Mouse (Mus musculus): ENCODE measurements at regions not wholly inside any gene's neighbourhood (a gene's known extent, or its start where the extent isn't known, plus 50 kb on each side); places are given as distances from the start of the nearest gene placed in this dataset.

DNA sequence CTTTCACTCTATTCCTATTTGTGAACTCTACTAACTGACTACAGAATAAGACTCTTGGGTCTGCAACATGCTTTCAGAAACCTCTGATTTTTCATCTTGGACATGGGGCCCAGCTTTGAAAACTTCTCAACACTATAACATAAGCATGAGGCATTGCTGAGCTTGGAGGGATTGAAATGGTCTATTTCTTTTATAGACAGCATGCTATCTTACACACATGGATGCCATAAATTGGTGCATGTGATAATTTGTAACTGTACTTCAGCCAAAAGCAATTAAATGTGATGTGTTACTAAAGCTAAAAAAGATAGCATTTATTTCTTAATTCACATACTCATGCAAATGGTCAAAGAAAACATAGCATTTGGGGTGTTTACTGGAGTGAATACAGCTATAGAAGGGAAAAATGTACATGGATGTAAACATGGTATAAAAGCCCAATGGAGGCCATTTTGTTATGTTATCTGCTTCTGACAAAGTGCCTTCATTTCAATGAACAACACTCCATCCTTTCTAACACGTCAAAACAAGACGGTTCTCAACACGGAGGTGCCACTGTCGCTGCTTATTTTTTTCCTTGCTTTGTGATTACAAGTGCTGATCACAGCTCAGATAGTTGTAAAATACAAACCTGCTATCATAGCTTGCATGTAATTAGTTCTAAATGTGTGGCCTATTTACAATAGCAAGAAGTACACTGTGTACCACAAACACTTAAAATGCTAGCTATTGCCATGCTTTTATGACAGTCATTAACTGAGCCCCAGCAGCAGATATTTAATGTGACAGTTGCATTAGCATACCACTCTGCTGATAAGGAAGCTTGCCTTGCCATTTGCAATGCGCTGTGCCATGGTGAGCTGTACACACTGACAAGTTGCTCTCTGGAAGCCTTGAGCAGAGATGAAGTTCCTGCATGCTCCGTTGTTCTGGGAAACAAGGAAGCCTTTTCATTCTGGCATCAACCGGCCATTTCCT lies 267.9 kb upstream of the Veph1 start:
- no peaks in the 10 kb centered on the region for H3K27me3 ChIP-seq (ENCODE audit: control insufficient read depth, insufficient read depth, low read length)
- no peak overlapping the region for H3K4me2 ChIP-seq (ENCODE audit: low read depth, severe bottlenecking)
- no peak overlapping the region for H3K9ac ChIP-seq (ENCODE audit: low read length)
- no peaks in the 10 kb centered on the region for H3K9me3 ChIP-seq (ENCODE audit: control insufficient read depth, low read length)
- 88% methylated on average over 7 of the region's 7 CpGs for WGBS
- DNase-seq (ENCODE audit: low spot score) = no peak
- no peaks in the 10 kb centered on the region for H3K36me3 ChIP-seq (ENCODE audit: control insufficient read depth, insufficient read depth, low read length)
- no peak overlapping the region for H3K27ac ChIP-seq (replicated peaks; ENCODE audit: low read depth, low read length)
- ATAC-seq (ENCODE audit: insufficient number of reproducible peaks, low FRiP score, low TSS enrichment, low read depth) = no peak
- H3K4me3 ChIP-seq (ENCODE audit: low read depth, low read length) = no peak overlapping the region
- H3K4me1 ChIP-seq (ENCODE audit: control insufficient read depth, insufficient read depth, low read length) = no peaks in the 10 kb centered on the region

DNA sequence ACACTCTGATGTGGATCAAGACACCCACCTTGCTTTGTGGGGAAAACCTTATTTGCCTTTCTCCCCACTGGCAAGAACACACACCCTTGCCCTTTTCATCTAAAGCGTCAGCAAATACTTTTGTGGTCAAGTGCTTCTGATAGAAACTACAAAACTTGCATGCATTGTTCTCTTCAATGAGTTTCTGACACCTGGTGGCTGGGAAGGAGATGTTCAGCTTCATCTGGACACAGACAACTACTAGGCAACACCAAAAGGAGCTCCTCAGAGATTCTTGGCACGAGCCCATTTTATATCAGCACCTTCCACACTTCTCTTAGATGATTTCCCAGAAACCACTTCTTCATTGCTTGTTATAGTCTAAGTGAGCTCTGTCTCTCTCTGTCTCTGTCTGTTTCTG lies 266.7 kb upstream of the Veph1 start:
- no peaks in the 10 kb centered on the region for H3K9me3 ChIP-seq (ENCODE audit: control insufficient read depth, low read length)
- H3K36me3 ChIP-seq (ENCODE audit: control insufficient read depth, insufficient read depth, low read length) = no peaks in the 10 kb centered on the region
- H3K4me1 ChIP-seq (ENCODE audit: control insufficient read depth, insufficient read depth, low read length) = no peaks in the 10 kb centered on the region
- H3K27me3 ChIP-seq (ENCODE audit: control insufficient read depth, insufficient read depth, low read length) = no peaks in the 10 kb centered on the region
- DNase-seq (ENCODE audit: low spot score) (no peak), ATAC-seq (ENCODE audit: insufficient number of reproducible peaks, low FRiP score, low TSS enrichment, low read depth) (no peak)
- H3K4me3 ChIP-seq (ENCODE audit: low read depth, low read length) = no peak overlapping the region
- H3K27ac ChIP-seq (replicated peaks; ENCODE audit: low read depth, low read length) = no peak overlapping the region
- no peak overlapping the region for H3K9ac ChIP-seq (ENCODE audit: low read length)
- WGBS = 83% methylated on average over 2 of the region's 2 CpGs
- no peak overlapping the region for H3K4me2 ChIP-seq (ENCODE audit: low read depth, severe bottlenecking)

DNA sequence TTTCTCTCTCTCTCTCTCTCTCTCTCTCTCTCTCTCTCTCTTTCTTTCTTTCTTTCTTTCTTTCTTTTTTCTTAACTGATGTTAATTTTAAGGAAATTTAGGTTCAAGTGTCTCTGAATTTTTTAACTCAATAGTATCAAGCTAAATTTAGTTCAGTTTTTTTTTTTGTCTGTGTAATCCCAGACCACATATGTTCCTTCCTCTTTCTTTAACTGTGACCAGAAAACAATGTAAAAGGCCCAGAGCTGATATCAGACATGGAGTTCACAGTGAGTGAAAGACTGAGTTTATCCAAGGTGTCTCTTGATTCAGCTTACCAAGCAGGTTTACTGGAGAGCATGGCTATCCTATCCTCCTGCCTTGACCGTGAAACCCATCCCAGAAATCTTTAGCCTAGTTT lies 258.9 kb upstream of the Veph1 start:
- DNase-seq (ENCODE audit: low spot score) (no peak), ATAC-seq (ENCODE audit: insufficient number of reproducible peaks, low FRiP score, low TSS enrichment, low read depth) (no peak)
- no peak overlapping the region for H3K27ac ChIP-seq (replicated peaks; ENCODE audit: low read depth, low read length)
- H3K4me3 ChIP-seq (ENCODE audit: low read depth, low read length) = no peak overlapping the region
- H3K9me3 ChIP-seq (ENCODE audit: control insufficient read depth, low read length) = no peaks in the 10 kb centered on the region
- no peaks in the 10 kb centered on the region for H3K4me1 ChIP-seq (ENCODE audit: control insufficient read depth, insufficient read depth, low read length)
- no peaks in the 10 kb centered on the region for H3K36me3 ChIP-seq (ENCODE audit: control insufficient read depth, insufficient read depth, low read length)
- no peak overlapping the region for H3K9ac ChIP-seq (ENCODE audit: low read length)
- H3K27me3 ChIP-seq (ENCODE audit: control insufficient read depth, insufficient read depth, low read length) = no peaks in the 10 kb centered on the region
- H3K4me2 ChIP-seq (ENCODE audit: low read depth, severe bottlenecking) = no peak overlapping the region
- 95% methylated on average over 1 of the region's 1 CpGs for WGBS

DNA sequence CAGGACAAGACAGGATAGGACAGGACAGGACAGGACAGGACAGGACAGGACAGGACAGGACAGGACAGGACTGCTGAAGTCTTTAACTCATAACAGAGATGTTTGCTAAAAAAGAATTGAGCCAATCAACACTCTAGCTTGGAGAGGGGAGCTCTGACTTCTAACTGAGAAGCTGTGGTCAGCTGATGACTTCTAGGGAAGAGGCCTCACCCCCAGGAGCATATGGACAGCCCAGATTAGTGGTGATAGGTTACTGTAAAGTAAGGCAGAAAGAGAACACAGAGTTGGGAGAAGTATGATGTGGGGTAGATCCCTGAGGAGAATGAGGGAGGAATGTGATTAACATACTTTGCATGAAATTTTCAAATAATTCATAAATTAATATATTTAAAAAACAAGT lies 254.3 kb upstream of the Veph1 start:
- H3K9me3 ChIP-seq (ENCODE audit: control insufficient read depth, low read length) = no peaks in the 10 kb centered on the region
- H3K27ac ChIP-seq (replicated peaks; ENCODE audit: low read depth, low read length) = no peak overlapping the region
- H3K36me3 ChIP-seq (ENCODE audit: control insufficient read depth, insufficient read depth, low read length) = no peaks in the 10 kb centered on the region
- ATAC-seq (ENCODE audit: insufficient number of reproducible peaks, low FRiP score, low TSS enrichment, low read depth) (no peak), DNase-seq (ENCODE audit: low spot score) (no peak)
- no peak overlapping the region for H3K4me3 ChIP-seq (ENCODE audit: low read depth, low read length)
- no peaks in the 10 kb centered on the region for H3K4me1 ChIP-seq (ENCODE audit: control insufficient read depth, insufficient read depth, low read length)
- H3K4me2 ChIP-seq (ENCODE audit: low read depth, severe bottlenecking) = no peak overlapping the region
- no peak overlapping the region for H3K9ac ChIP-seq (ENCODE audit: low read length)
- H3K27me3 ChIP-seq (ENCODE audit: control insufficient read depth, insufficient read depth, low read length) = no peaks in the 10 kb centered on the region

DNA sequence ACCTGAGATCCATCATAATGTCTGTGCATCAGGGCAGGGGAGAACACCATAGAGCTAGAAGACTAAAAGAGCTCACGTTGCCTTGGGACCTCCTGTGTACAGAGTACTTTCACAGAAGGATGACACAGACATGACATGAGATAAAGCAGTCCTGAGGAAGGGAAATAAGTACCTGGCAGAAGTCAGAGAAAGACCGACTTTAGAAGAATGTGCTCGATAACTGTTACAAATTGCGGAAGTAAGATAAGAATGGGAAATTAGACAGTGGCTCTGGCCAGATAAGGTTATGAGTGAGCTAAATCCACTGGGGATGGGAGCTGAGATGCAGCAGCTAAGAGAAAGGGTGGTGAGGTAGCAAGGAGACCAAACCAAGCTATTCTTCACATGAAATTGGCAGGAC lies 249.9 kb upstream of the Veph1 start:
- Histone ChIP-seq H3K27ac (replicated peaks; ENCODE audit: low read depth, low read length) (no peak overlapping the region), H3K9me3 (ENCODE audit: control insufficient read depth, low read length) (no peaks in the 10 kb centered on the region), H3K36me3 (ENCODE audit: control insufficient read depth, insufficient read depth, low read length) (no peaks in the 10 kb centered on the region), H3K4me1 (ENCODE audit: control insufficient read depth, insufficient read depth, low read length) (peaks cover 3% of the 10 kb centered on the region; the same call in 1 of the 2 replicates), H3K9ac (ENCODE audit: low read length) (no peak overlapping the region), H3K4me3 (ENCODE audit: low read depth, low read length) (no peak overlapping the region), H3K27me3 (ENCODE audit: control insufficient read depth, insufficient read depth, low read length) (no peaks in the 10 kb centered on the region), H3K4me2 (ENCODE audit: low read depth, severe bottlenecking) (no peak overlapping the region)
- DNase-seq (ENCODE audit: low spot score) (no peak), ATAC-seq (ENCODE audit: insufficient number of reproducible peaks, low FRiP score, low TSS enrichment, low read depth) (no peak)
- WGBS = 89% methylated on average over 4 of the region's 4 CpGs

DNA sequence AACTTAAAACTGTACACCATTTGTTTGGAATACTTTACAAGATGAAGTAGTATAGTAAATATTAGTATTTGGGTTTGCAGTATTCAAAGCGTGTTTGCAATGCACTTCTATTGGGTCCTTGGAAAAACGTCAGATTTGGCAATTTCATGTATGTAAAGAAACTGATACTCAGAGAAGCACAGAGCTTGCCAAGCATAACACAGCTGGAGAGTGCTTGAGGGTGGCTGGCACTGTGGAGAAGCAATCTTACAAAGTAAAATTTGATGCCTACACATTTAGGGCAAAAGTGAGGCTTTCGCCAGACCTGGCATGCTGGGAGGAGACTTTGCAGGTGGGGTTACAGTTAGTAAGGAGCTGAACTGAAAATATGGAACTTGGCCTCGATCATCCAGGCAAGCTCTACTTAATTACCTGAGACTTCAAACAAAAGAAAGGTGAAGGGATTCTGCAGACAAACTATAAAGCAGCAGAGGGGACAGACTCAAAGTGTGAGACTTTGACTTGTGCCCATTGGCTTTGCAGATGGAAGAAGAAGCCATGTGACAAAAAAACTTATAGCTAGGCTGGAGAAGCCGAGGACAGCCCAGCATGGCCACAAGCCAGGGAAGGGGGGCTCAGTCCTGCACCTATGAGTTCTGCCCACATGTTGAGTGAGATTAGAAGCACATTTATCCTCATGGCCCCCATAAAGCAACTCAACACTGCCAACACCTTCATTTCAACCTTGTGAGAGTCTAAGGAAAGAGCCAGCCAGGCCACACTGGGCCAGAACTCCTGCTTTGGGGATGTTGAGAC lies 247.7 kb upstream of the Veph1 start:
- Histone ChIP-seq H3K36me3 (ENCODE audit: control insufficient read depth, insufficient read depth, low read length) (no peaks in the 10 kb centered on the region), H3K9me3 (ENCODE audit: control insufficient read depth, low read length) (no peaks in the 10 kb centered on the region), H3K27me3 (ENCODE audit: control insufficient read depth, insufficient read depth, low read length) (no peaks in the 10 kb centered on the region), H3K9ac (ENCODE audit: low read length) (no peak overlapping the region), H3K4me3 (ENCODE audit: low read depth, low read length) (no peak overlapping the region), H3K4me1 (ENCODE audit: control insufficient read depth, insufficient read depth, low read length) (peaks cover 3% of the 10 kb centered on the region; the same call in 1 of the 2 replicates), H3K4me2 (ENCODE audit: low read depth, severe bottlenecking) (no peak overlapping the region), H3K27ac (replicated peaks; ENCODE audit: low read depth, low read length) (no peak overlapping the region)
- no peak for ATAC-seq (ENCODE audit: insufficient number of reproducible peaks, low FRiP score, low TSS enrichment, low read depth)
- 87% methylated on average over 5 of the region's 5 CpGs for WGBS
- no peak for DNase-seq (ENCODE audit: low spot score)

DNA sequence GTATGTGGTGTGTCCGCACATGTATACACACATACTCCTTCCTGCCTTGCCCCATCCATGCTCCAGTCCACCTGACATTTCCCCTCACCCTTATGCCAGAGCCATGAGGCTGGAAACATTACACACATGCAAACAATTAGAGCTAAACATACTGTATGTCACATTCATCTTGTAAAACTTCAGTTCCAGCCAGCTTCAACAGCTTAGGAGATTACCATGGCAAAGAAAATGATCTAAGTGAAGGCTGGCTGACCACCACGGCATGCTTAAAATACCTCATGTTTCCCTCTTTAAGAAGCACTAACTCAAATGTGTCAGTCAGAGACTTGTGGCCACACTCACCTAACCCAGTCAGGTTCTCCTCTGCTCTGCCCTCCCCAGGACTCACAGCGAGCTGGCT lies 246.2 kb upstream of the Veph1 start:
- DNase-seq (ENCODE audit: low spot score) (no peak), ATAC-seq (ENCODE audit: insufficient number of reproducible peaks, low FRiP score, low TSS enrichment, low read depth) (no peak)
- Histone ChIP-seq H3K9ac (ENCODE audit: low read length) (no peak overlapping the region), H3K9me3 (ENCODE audit: control insufficient read depth, low read length) (no peaks in the 10 kb centered on the region), H3K4me1 (ENCODE audit: control insufficient read depth, insufficient read depth, low read length) (peaks cover 3% of the 10 kb centered on the region; the same call in 1 of the 2 replicates), H3K4me2 (ENCODE audit: low read depth, severe bottlenecking) (no peak overlapping the region), H3K27me3 (ENCODE audit: control insufficient read depth, insufficient read depth, low read length) (no peaks in the 10 kb centered on the region), H3K4me3 (ENCODE audit: low read depth, low read length) (no peak overlapping the region), H3K27ac (replicated peaks; ENCODE audit: low read depth, low read length) (no peak overlapping the region), H3K36me3 (ENCODE audit: control insufficient read depth, insufficient read depth, low read length) (no peaks in the 10 kb centered on the region)
- 62% methylated on average over 3 of the region's 3 CpGs for WGBS

DNA sequence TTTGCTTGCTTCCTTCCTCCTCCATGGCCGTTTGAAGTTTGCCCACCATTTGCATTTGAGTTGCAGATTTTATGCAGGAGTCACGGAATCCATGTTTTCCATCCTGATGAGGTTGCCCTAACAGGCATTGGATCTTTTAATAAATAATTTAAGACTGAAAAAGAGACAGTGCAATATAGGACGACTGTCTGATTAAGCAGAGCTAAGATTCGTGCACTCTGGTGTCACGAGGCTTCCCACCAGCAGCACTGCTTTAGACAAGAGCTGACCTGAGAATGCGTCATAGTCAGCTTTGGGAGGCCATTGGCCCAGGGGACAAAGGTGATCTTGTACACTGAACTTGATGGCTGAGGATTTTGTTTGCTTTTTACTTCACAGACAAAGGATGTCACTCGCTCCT lies 241.3 kb upstream of the Veph1 start:
- 73% methylated on average over 7 of the region's 7 CpGs for WGBS
- DNase-seq (ENCODE audit: low spot score) = no peak
- H3K4me2 ChIP-seq (ENCODE audit: low read depth, severe bottlenecking) = no peak overlapping the region
- ATAC-seq (ENCODE audit: insufficient number of reproducible peaks, low FRiP score, low TSS enrichment, low read depth) = no peak
- H3K36me3 ChIP-seq (ENCODE audit: control insufficient read depth, insufficient read depth, low read length) = no peaks in the 10 kb centered on the region
- H3K4me1 ChIP-seq (ENCODE audit: control insufficient read depth, insufficient read depth, low read length) = peaks cover 14% of the 10 kb centered on the region; the same call in 1 of the 2 replicates
- H3K9ac ChIP-seq (ENCODE audit: low read length) = no peak overlapping the region
- no peak overlapping the region for H3K4me3 ChIP-seq (ENCODE audit: low read depth, low read length)
- no peaks in the 10 kb centered on the region for H3K9me3 ChIP-seq (ENCODE audit: control insufficient read depth, low read length)
- no peak overlapping the region for H3K27ac ChIP-seq (replicated peaks; ENCODE audit: low read depth, low read length)
- H3K27me3 ChIP-seq (ENCODE audit: control insufficient read depth, insufficient read depth, low read length) = no peaks in the 10 kb centered on the region

Data from limb, embryonic 11.5 days (tissue).